Mouse (Mus musculus): ENCODE measurements at regions not wholly inside any gene's neighbourhood (a gene's known extent, or its start where the extent isn't known, plus 50 kb on each side); places are given as distances from the start of the nearest gene placed in this dataset.
A peak's percentile ranks its signal among the peaks of the same experiment; 100 is the strongest.

DNA sequence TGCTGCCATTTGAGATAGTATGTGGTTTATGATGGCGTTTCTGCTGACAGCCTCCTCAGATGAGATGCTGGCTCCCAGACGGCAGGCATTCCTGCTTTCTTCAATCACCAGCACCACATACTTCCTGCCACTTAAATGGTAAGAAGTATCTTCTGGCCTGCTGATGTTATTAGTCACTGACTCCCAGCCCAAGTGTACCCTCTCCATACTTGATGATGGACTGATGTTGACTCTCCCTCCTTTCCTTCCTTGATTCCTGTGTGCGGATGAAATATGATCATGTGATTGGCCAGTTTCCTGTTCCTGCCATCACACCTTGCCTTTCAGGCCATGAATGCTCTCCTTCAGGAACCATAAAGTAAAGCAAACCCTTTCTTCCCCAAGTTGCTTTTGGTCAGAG, 50.8 kb upstream of the Rpl10-ps3 start:
- no peak for DNase-seq

DNA sequence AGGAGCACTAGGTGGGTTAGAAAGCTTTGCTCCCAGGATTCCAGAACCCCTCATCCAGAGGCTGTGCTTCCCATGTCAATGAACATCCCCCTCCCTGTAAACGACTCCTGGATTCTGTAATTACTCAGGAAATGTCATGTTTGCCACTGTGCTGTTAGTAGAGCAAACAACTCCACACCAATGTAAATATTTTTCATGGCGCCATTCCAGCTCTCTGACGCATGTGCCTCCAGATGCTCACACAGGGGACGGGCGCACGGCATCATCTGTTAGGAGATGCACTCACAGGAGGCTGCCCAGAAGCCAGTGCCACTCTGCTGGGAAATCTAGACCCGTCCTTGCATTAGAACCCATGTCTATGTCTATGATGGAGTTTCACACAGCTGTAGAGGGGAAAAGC, 51.3 kb upstream of the Rpl10-ps3 start:
- no peak for DNase-seq

DNA sequence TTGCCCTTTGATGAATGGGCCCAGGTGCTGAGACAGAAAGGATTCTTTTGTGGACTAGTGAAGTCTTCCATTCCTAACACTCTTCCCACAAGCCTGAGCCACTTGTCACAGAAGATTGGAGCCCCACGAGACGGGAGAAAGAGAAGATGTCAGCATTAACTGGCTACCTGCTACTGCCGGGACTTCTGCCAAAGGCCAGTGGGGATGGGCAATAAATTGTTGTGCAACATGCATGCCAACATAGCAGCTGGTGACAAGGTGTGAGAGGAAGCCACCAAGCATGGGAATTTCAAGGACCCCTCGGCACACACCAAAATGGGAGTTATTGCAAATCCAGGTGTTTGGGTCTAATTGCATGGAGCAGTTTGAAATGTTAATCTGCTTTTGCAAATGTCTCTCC, 63.6 kb upstream of the Rpl10-ps3 start:
- peak; percentile 26 to 28 for DNase-seq

DNA sequence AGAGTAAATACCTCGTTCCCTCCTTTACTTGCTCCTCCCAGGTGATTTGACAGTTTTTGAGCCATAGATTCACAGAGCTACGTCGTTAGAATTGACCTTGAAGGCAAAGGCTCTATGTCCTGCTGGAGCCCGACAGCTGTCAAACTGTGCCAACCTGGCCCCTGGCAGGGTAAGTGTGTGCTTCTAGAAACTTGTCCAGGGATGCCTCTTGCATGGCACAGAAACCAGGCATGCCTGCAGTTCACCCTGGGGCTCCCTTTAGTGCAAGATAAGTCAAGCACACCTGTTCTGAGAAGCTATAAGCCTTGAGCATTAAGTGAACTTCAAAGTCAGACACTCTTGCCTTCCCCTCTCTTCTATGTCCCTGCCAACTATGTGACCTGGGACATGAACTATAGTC, 64.1 kb upstream of the Rpl10-ps3 start:
- no peak for DNase-seq

DNA sequence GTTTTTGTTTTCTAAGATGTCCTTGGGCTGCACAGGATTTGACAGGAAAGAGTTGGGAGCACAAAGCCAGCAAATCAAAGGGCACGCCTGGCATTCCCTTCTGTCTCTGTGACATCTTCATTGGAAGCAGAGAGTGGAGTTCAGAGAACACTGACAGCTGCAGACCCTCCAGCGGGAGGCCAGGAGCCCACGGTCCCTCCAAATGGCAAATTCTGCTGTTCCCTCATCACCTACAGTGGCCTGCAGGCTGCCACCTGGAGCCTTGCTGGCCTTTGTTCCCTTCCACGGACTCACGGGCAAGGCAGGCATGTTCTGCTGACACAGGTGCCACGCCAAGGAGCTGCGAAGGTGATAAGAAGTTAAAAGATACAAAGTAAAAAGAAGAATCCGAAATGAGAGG, 68.2 kb upstream of the Rpl10-ps3 start:
- no peak for DNase-seq

DNA sequence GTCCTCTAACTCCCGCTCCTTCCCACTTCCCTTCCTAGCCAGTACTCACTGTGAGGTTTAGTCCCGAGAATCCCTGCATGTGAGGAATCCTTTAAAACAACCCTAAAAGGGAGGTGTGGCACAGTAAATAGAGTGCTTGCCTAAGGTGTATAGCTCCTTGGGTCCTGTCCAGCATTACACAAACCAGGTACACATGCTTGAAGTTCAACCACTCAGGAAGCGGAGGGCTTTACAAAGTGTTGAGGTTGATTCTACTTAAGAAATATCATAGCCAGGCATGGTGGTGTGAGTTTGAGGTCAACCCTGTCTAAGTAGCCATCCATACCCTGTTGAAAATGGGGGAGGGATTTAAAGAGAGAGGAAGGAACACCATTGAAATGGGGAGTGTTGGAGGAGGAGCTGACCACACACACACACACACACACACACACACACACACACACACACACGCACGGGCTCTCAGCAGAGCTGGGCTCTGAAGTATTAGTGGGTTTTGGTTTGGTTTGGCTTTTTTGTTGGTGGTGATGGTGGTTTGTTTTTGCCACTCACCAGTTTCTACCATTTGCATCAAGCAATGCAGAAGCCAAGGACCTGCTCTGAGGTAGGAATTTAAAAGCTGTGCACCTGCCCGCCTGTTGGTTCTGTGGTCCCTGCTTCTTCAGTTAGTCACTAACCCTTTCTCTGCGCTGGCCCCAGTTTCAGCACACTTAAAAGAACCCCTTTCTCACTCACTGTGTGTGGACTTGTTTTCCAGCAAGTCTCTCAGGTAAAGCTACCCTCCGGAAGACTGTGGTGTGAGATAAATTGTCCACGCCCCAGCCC, 69.0 kb upstream of the Rpl10-ps3 start:
- no peak for DNase-seq

DNA sequence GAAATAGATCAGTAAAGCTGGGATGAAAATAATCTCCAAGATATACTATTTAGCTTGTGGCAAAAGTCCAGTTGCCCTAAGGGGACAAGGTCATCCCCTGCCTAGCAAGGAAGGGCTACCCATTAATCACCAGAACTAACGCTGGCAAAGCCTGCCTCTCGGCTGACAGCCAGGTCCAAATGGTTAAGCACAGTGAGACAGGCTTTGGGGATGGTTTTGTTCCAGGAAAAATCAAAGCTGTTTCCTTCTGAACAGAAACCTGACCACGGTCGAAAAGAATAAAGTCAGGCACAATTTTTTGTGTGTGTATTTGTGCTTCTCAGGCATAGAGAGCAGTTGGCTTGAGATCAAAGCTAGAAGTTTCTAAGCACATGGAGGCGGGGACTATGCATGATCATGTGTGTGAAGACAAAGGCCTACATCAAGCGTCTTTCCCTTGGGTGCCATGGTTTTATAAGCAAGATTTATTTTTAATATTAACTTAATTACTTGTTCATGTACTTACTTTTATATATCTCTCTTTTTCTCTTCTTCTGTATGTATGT, 70.1 kb upstream of the Rpl10-ps3 start:
- peak; percentile 90 for DNase-seq

DNA sequence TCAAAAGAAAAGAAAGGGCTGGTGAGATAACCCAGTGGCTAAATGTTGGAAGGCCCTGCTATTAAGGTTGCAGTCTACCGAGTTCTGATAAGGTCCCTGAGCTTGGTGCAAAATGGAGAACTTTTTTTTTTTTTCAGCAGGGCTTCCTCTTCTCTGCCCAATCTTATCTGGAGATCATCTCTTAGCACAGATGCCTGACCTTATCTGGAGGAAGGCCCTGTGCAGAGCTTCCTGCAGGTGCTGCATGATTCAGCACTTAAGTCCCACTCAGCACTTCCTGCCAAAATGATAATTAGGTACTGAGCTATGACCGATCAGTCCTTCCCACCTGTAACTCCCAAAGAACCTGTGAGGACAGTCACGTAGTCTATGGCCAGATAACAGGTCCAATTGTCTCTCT, 71.9 kb upstream of the Rpl10-ps3 start:
- no peak for DNase-seq

DNA sequence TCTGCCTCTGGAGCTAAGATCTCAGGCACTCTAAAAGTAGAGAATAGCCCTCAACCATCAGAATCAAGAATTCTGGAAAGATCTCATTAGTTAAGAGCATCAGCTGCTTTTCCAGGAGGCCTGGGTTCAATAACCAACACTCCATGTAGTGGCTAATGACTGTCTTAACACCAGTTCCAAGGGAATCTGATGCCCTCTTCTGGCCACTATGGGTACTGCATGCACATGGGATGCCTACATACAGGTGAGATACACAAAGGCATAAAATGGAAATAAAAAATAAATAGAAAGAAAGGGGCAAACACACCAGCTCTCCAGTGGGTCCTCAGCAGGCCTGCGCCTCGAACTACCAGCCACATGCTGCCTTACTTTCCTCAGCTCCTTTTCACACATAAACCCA, 73.3 kb upstream of the Plet1 start:
- no peak for DNase-seq

DNA sequence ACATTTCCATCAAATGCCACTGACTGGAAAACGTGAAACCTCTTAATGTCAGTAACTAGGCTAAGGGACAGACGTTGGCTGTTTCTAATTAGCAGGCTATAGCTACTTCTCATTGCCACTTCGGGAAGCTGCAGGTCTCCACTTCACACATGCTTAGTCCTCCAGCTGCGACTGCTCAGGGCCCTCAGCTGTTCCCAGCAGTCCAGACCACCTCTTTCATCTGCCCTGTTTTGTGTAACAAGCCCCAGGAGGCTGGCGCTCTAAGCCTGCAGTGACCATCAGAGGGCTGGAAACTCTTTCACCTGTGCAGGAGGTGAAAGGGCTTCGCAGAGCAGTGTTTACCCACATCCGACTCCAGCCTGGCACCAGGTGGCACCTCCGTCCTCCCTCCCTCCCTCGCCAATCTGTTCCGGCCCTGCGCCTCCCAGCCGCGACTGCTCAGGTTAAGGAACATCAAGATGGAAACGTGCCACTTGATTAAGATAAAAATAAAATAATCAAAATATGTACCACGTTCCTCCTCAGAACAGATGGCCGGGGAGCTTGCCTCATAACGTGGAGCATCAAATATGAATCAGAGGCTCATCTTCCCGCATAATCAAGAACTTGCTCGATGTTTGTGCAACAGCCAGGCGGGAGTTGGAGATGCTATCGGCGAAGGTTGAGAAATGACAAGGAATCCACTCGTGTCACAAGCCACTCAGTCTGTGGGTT, 72.6 kb upstream of the Plet1 start:
- no peak for DNase-seq

DNA sequence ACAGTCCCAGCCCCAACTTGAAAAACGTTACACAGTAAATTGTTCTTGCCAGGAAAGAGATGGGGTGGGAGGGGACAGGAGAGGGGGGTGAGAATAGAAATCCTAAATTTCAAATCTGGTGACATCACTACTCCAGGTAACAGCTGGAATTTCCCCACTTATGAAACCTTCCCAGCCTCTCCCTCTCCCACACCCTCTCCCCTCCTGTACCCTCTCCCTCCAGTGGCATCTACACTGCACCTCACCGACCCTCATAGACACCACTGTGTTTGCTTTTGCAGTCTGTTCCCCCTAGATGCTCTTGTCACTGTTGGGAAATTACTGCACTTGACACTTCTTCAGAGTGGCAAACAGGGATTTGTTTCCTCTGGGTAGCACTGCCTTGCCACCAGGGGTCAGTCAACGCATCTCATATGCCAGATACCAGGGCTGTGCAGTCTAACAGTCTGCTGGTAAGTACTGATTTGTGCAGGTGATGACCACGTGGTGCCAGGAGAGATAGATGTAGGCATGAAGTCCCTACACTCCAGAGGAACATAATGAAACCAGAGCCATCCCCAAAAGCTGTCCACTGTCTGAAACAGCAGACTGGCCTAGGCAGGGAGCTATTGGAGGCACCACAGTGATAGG, 68.3 kb upstream of the Plet1 start:
- DNase-seq: no peak

DNA sequence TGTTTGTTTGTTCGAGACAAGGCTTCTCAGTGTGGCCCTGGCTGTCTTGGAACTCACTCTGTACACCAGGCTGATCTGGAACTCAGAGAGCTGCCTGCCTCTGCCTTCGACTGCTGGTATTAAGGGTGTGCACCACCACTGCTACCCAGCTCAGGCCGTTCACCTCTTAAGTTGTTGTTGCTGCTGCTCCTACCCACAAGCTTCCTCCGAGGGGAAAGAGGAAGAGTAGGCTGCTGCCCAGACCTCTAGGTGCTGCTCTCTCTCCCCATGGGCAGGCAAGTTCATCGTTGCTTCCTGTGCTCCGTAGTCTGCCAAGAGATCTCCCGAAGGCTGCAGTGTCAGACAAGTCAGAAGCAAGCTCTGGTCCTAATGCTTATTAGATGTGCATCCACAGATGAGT, 64.2 kb upstream of the Plet1 start:
- DNase-seq: no peak

DNA sequence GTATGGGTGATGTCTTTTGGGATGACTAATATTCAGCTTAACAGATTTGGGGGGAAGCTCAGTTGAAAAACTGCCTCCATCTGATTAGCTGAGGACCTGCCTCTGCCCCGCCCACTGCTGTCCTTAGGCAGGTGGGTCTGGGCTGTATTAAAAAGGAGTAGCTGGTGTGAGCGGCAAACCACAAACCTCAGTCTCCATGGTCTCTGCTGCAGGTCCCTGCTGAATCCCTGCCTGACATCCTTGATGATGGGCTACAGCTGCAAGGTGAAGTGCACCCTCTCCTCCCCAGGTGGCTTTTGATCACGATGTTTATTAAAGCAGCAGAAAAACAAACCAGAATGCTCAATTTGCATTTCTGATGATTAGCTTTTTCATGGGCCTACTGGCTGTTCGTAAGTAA, 60.8 kb upstream of the Plet1 start:
- no peak for DNase-seq

DNA sequence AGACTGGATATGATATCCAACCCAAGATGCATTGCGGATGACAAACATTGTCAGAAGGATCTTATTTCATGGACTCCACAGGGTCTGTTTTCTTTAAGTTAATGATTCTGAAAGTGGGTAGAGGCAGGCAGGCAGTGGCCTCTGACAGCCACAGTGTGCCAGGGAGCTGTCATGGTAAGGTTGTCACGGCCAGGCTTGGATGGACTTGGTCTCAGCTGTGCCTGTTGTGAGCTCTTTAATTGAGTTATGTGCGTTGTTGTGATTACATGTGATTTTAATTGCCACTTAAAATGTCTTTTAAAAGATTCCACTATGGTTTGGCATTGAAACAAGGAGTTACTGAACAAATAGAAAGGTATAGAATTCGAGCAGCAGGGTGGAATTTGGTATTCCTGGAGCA, 60.3 kb upstream of the Plet1 start:
- no peak for DNase-seq

DNA sequence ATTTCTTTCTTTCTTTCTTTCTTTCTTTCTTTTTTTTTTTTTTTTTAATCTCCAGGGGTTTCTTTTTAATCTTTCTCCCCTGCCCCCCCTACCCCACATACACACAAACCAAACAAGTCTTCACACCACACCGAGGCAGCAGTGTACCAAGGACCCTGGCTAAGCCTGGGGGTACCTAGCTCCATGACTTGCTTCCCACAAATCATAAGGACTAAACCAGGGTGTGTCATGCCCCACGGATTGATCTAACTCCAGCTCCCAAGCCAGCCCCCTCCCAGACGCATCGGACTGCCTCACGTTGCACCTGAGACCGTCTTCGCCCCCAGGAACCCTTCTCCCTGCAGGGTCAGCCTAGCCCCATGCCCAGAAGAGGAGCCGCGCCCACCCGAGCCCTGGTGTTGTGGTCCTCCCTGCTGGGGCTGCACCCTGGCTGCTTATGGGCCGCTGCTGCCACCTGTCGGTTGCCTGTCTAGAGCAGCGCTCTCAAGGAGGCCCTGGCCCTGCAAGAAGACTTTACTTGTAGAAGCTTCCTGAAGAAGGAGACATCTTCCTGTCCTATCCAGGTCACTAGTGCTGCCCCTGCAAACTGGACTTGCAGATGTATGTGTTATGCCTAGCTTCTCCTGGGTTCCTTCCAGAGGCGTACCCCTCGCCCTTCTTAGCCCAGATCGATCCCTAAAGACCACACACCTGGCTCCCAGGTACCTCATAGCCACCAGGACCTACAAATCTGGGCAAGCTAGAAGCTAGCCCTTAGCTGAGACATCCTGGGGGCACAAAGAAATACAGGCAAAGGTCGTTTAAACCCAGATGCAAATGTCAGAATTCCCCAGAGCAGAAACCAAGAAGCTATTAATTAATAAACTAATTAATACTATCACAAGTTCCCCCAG, 56.2 kb upstream of the Plet1 start:
- DNase-seq: peak; percentile 82 to 89

DNA sequence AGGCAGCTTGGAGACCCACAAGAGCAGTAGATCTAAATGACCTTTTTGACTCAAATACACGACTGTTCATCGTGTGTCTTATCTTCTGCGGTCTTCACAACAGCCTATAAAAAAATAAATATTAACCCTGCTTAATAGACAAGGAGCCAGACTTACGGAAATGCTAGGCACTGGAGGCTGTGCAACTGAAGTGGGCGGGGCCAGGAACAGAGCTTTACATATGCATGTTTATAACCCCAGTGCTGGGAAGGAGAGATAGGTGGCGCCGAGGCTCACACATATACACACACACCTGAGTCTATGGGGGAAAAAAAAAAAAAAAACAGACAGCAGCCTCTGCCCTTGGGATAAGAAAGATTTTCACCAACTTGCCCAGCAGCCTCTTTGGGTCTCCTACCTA, 55.6 kb upstream of the Plet1 start:
- DNase-seq: no peak

DNA sequence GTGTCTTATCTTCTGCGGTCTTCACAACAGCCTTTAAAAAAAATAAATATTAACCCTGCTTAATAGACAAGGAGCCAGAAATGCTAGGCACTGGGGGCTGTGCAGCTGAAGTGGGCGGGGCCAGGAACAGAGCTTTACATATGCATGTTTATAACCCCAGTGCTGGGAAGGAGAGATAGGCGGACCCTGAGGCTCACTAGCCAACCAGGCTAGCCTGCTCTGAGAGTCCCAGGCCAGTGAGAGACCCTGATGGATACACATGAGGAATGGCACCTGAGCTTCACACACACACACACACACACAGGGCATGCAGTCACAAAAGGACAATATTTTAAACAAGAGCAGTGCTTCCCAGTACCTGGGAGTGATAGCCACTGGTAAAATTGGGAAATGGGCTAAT, 54.1 kb upstream of the Plet1 start:
- no peak for DNase-seq

DNA sequence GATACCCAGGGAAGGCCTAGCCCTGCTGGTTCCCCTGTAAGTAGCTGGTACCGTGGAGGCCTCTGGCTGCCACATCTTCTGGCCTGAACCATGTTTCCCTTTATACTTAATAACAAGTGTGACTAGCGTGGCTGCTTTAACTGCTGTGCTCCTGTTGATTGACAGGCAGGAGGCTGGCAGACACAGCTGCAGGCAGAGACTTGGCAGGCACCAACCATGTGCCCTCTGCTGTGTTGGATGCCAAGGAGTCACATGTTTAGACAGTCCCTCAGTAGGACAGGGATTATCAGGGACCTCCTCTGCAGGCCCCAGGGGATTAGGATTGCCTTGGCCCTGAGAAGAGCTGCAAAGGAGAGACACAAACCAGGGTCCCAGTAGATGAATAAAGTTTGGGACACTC, 53.6 kb upstream of the Plet1 start:
- DNase-seq: peak in 1 of 2 experiments; percentile 55

DNA sequence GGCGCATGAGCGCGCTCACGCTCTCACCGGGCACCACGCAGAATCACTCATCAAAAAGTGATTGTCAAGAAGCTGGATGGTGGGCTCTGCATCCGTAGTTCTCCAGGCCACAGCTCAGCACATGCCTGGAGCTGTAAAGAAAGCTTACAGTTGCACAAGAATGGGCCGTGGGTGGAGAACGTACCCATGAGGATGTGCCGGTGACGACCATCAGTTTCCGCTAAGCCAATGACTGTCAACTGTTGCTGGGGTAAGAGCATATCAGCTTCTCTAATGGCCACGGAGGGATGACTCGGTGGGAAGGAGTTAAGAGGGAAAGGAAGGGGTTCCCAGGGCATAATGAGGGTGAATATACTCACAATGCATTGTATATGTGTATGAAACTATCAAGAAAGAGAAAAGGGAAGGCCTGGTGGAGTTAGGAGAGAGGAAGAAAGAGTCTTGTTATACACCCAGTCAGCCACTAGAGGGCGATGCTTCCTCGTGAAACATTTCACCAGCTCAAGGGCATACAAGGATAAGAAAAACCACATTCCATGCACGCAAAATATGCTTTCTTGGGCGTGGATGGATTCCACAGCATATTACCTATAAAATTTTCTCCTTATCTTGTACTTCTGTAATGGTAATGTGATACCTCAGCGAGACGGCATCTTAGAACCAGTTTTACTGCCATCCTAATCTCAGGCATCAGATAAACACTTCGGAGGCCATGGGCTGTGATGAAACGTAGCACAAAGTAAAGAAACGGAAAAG, 50.4 kb upstream of the Plet1 start:
- DNase-seq: peak; percentile 57 to 70
